Mouse (Mus musculus): ENCODE results near the gene Trpm8. TPM values are rescaled to one million over a fixed set of nuclear protein-coding genes. Genes with fewer than 3 reads are reported as not detected.

Gene Trpm8
- total RNA-seq (2021) (not detected), polyA plus RNA-seq (2012; rRNA removed) (not detected in 2 replicates)
- long read RNA-seq: 0 reads

- DNase-seq: peak; percentile 100
Observed at GRCm38 (mm10) chr1:88277098-88277817, at the start of gene Trpm8, which contains the start of gene Hjurp. Trpm8 (plus strand) TSS chr1:88277661. Hjurp (minus strand) TSS chr1:88277633.

DNA sequence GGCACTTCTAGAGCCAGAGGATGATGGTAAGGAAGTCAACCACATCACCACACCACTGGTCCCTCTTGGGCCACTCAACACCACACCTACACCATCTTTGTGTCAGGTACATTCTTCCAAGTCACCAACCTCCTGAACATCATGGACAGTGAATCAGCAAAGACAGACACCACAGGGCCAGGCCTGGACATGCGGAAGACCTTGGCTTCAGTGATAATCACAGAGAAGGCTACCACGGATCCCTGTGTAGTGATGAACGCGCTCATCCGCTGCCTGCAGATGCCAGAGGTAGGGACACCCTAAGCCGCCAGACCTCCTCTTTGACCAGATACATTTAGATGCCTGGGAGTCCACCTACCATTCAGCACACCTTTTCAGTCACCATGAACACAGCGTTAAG lies 49.3 kb upstream of the Trpm8 start:
- no peak for DNase-seq

DNA sequence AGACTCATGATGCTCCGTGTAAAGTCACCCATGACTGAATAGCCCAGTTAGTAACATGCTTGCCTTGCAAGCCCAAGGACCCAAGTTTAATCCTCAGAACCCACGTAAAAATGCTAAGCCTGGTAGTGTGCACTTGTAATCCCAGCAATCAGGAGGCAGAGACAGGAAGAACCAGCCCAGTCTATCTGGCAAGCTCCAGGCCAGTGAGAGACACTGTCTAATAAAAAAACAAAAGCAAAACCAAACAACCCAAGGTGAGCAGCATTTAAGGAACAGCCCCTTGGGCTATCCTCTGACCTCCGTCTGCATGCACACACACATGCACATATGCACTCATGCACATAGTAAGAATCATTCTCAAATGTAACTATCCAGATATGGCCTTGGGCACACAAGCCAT lies 47.9 kb upstream of the Trpm8 start:
- no peak for DNase-seq

- no peak for DNase-seq
Observed at GRCm38 (mm10) chr1:88229986-88230385, 47.5 kb upstream of the Trpm8 start.

GRCm38 (mm10) chr1:88230421-88230820 lies 47.0 kb upstream of the Trpm8 start:
- no peak for DNase-seq

DNA sequence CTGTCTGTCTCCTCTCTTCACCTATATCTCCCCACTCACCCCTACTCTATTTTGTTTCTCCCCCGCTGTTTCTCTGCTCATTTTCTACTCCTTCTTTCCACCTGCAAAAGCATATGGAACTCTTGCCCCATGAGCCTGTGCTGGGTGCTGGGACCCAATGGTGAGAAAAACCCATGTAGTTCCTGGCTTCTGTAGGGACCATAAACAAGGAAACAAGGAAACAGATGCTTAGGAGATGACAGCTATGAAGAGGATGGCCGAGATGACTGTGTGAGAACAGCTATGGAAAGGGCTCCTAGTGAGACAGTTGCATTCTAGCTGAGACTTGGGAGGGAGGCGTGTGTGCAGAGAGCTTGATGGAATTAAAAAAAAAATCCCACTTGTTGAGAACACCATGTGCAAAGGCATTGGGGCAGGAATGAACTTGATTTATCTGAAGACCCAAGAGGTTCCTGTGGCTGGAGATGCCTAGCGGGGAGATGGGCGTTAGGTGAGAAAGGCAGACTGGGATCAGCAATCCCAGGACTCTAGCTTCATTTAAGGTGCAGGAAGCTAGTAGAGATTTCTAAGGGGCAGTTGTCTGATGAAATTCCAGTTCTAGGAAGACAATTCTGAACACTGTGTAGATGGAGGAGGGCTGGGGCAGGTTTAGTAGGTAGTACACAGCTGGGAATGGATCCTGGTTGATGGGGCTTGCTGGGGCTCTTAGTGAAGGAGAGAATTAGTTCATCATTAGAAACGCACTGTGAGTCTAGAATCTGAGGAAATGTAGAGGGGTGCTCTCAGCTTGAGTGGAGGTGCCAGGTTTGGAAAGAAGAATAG lies 46.3 kb upstream of the Trpm8 start:
- DNase-seq: no peak

- DNase-seq: no peak
Observed at GRCm38 (mm10) chr1:88231803-88232499, 45.5 kb upstream of the Trpm8 start.

DNA sequence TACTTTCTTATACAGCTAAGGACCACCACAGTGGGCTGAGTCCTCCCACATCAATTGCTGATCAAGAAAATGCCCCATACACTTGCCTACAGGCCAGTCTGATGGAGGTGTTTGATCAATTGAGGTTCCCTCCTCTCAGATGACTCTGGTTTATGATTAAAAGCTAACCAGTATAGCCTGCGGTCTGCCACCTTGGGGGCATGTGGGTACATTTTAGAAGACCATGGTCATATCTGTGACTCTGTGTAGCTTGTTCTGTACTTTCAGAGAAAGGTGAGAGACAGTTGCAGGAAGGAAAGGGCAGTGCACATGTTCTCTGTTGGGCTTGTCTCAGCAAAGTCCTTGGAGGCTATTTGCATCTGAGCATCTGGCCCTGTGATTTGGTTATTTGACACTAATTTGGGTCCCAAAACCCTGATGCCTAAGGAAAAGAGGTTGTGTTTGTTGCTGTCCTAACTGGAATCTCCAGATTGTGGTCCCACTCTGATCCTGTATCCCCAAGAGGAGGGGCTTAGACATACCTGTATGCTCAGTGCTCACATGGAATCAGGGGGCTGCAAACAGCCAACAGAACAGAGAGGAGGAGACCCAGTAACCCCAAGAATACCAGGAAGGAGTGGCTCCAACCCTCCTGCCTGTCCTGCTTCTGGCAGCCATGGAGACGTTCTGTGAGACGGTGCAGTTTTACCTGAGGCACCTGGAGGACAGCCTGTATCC lies 44.6 kb upstream of the Trpm8 start:
- DNase-seq: no peak

- no peak for DNase-seq
Observed at GRCm38 (mm10) chr1:88233421-88234247, 43.8 kb upstream of the Trpm8 start.

DNA sequence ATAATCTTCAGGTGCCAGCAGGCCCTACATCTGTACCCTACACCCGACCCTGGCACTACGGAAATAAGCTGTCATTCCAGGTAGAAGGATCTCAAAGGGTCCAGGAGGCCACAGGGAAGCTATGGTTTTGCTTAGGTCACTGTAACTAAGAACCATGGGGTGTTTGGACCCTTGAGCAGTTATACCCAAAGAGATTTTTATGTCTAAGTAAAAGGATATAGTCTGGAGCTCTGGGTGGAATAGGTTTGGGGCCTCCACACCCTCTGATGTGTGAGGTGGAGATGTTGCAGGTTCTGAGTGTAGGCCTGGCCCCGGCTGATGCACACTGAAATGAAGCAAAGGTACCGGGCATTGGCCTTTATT lies 43.2 kb upstream of the Trpm8 start:
- no peak for DNase-seq

- no peak for DNase-seq
Observed at GRCm38 (mm10) chr1:88234646-88235045, 42.8 kb upstream of the Trpm8 start.

GRCm38 (mm10) chr1:88235046-88235893 lies 42.2 kb upstream of the Trpm8 start:
- no peak for DNase-seq

GRCm38 (mm10) chr1:88235894-88236415 lies 41.5 kb upstream of the Trpm8 start:
- no peak for DNase-seq

- DNase-seq: no peak
Observed at GRCm38 (mm10) chr1:88237311-88237710, 40.1 kb upstream of the Trpm8 start.

DNA sequence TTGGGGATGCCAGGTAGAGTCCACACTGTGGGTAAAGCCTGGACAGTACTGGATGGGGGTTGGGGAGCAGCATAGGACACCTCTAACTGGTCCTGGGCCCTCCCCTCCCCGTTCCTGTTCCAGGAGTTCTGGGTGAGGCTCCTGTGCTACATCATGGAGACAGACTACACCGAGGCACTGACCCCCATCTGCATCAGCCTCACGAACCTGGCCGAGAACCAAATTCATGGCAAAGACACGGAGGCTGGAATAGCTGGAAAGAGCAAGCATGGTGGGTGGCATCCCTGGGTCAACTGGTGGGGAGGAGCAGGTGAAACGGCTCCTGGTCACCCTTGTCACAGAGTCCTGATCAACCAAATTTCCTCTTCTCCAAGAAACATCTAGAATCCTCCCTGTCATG lies 38.7 kb upstream of the Trpm8 start:
- DNase-seq: no peak

- peak; percentile 61 for DNase-seq
Observed at GRCm38 (mm10) chr1:88240072-88240471, 37.4 kb upstream of the Trpm8 start.

GRCm38 (mm10) chr1:88240579-88240978 lies 36.9 kb upstream of the Trpm8 start:
- no peak for DNase-seq

DNA sequence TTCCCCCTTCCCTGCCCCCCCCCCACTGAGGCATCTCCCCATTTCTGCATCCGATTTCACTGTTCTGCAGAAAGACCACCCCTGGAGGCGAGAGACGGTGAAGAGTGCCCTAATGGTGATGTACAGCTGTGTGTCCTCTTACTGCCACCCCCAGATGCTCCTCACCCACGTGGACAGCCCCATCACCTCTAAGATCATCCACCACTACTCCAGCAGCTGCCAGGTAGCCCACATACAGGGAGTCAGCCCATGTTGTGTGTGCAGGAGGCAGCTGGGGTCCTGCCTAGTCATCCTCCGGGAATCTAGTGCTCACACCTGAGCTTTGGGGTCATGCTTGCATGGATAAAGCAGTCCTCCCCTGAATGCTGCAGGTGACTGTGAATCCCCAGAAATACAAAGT lies 33.6 kb upstream of the Trpm8 start:
- DNase-seq: no peak

GRCm38 (mm10) chr1:88245881-88246280 lies 31.6 kb upstream of the Trpm8 start:
- DNase-seq: no peak

DNA sequence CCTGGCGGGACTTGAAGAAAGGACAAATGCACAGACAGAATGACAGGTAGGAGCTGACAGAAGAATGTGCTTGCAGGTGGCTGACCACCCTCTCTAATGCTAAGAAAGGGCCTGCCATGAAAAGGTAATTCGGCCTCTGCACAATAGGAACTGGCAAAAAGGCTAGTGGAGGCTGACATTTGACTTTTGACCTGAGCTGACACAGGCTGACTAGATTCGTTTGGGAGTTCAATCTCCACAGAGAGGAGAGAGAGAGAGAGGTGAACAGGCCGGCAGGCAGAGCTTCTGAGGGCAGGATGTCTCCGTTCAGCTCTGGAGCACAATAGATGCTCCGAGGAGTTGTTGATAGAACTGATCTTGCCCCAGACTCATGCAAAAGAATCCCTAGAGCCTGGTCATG lies 31.1 kb upstream of the Trpm8 start:
- DNase-seq: no peak

Data from adrenal gland, adult 2 months (tissue).